Mouse (Mus musculus) ES-E14 (cell line): Measurements from ENCODE around the gene Rcbtb2. TPM values are rescaled to one million over a fixed set of nuclear protein-coding genes. Genes with fewer than 3 reads are reported as not detected.

Source experiments
- DNase-seq: peaks from one replicate; pipeline ENCODE4 v3.0.0-alpha.2; 2013; ENCODE audit warnings: low read depth, low spot score
- H3K27ac ChIP-seq: 2 replicates; pipeline ENCODE4 v1.5.1; 2012; ENCODE audit warnings: low read depth, mild to moderate bottlenecking, low read length, moderate library complexity, mixed read lengths; ENCODE audit not compliant: poor library complexity, insufficient read depth, severe bottlenecking
- H3K36me3 ChIP-seq: 2 replicates; pipeline ENCODE4 v1.6.1; 2012; ENCODE audit warnings: mild to moderate bottlenecking, low read length, moderate library complexity, mixed read lengths; ENCODE audit not compliant: control insufficient read depth, poor library complexity, insufficient read depth, severe bottlenecking
- H3K4me1 ChIP-seq, 2 experiments: fragments of 150-350 bp in 1 of 2; sonication (generic) in 1 of 2; 2 replicates each; pipeline ENCODE4 v1.6.1; 2012; ENCODE audit warnings: low read length in 2 of 2, mild to moderate bottlenecking in 1 of 2, mixed read lengths in 1 of 2; ENCODE audit not compliant: control insufficient read depth in 2 of 2, insufficient read depth in 2 of 2, poor library complexity in 1 of 2
- H3K4me3 ChIP-seq, 2 experiments: fragments of 150-350 bp in 1 of 2; sonication (generic) in 1 of 2; 2 replicates each; pipeline ENCODE4 v1.5.1; 2012; ENCODE audit warnings: low read length in 2 of 2, low read depth in 1 of 2, mild to moderate bottlenecking in 1 of 2, mixed read lengths in 1 of 2; ENCODE audit not compliant: insufficient read depth in 1 of 2, poor library complexity in 1 of 2, severe bottlenecking in 1 of 2
- H3K9ac ChIP-seq: 2 replicates; pipeline ENCODE4 v1.6.1; 2012; ENCODE audit warnings: low read depth, mild to moderate bottlenecking, low read length, mixed read lengths; ENCODE audit not compliant: poor library complexity, insufficient read depth, severe bottlenecking
- H3K9me3 ChIP-seq: fragments of 150-350 bp; sonication (generic); 2 replicates; pipeline ENCODE4 v1.6.1; 2012; ENCODE audit warnings: low read depth, mild to moderate bottlenecking, low read length; ENCODE audit not compliant: control insufficient read depth, insufficient read depth
- CHD2 ChIP-seq: IDR thresholded peaks from 2 replicates; pipeline ENCODE4 v1.6.1; 2014; ENCODE audit warnings: mild to moderate bottlenecking, low read depth, low read length, inconsistent platforms
- HCFC1 ChIP-seq: IDR thresholded peaks from 2 replicates; pipeline ENCODE4 v1.6.1; 2012; ENCODE audit warnings: low read length, inconsistent platforms, borderline replicate concordance; ENCODE audit not compliant: insufficient read depth
- MAFK ChIP-seq: IDR thresholded peaks from 2 replicates; pipeline ENCODE4 v1.6.1; 2014; ENCODE audit warnings: mild to moderate bottlenecking, low read depth, low read length, inconsistent platforms; ENCODE audit not compliant: insufficient read depth
- ZC3H11A ChIP-seq: IDR thresholded peaks from 2 replicates; pipeline ENCODE4 v1.6.1; 2012; ENCODE audit warnings: low read depth, mild to moderate bottlenecking, inconsistent platforms, low read length, borderline replicate concordance
- ZNF384 ChIP-seq: IDR thresholded peaks from 2 replicates; pipeline ENCODE4 v1.6.1; 2012; ENCODE audit warnings: low read depth, low read length, inconsistent platforms
- in situ Hi-C, 2 experiments: fragments of 600-800 bp; cut with MboI; formaldehyde crosslinking; loops; one replicate each; pipeline ENCODE4 v1.15.1; 2025; ENCODE audit warnings: low sequenced_read_pairs in 2 of 2, inconsistent platforms in 1 of 2; ENCODE audit not compliant: unreplicated experiment in 2 of 2
- total RNA-seq: library from RNA; depleted of rRNA; stranded (reverse); fragments of 300-350 nt; gene quantifications from 2 replicates; pipeline ENCODE4 v1.2.3, GENCODE M21; 2012; rRNA removed

Gene Rcbtb2
- 11.2 and 14.2 TPM in 2 replicates for total RNA-seq

DNA sequence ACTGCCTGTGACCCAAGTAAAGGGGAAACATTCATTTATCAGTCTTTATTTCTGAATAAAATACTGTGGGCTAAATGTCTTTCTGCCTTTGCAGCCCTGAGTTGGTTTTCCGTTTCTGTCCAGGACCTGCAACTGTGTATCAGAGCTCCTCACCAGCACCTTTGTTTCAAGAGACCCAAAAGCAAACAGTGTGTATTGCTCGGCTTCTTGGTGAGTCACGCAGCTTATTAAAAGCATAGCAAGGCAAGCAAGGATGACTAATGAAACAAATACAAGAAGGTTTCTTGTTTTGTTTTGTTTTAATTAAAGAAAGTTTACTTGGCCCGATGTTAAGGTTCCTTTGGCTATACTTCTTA is at the start of gene Rcbtb2:
Gene Rcbtb2, plus strand, starts transcription at position 115 of the 356 bp plus-strand sequence.
- TF ChIP-seq MAFK (no peak), CHD2 (no peak), HCFC1 (no peak), ZNF384 (no peak), ZC3H11A (no peak)
- no peak for DNase-seq
- Histone ChIP-seq H3K4me3 (no peak within 1 kb of the TSS), H3K9ac (no peak within 1 kb of the TSS), H3K4me1 (peaks cover 0 to 3% of the 10 kb centered on the region in 2 experiments; a peak in 1 of 4 replicates), H3K36me3 (no peaks in the 10 kb centered on the region), H3K9me3 (no peaks in the 10 kb centered on the region), H3K27ac (no peak within 1 kb of the TSS)
- in situ Hi-C loops = no loop called here

DNA sequence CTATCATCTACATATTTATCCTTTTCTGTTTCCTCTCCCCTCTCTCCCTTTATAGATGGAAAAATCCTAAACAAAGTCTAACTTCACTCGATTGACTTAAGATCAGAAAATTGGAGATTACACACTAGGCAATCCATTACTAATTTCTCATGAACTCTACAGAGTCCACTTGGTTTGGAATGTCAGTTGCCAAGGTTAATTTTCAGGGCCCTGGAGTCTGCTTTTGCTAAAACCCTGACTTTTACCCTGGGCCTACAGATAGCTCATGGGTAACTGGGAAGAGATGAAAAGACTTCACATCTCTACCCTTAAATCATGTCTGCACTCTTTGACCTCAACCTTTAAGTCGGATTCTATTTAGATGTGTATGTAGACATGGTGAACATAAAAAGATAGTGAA is 39.3 kb upstream of the Rcbtb2 start:
- H3K36me3 ChIP-seq = no peaks in the 10 kb centered on the region
- no peaks in the 10 kb centered on the region for H3K4me1 ChIP-seq
- TF ChIP-seq CHD2 (no peak), ZC3H11A (no peak), ZNF384 (no peak), HCFC1 (no peak), MAFK (no peak)
- H3K9me3 ChIP-seq = no peaks in the 10 kb centered on the region
- no peak overlapping the region for H3K4me3 ChIP-seq
- in situ Hi-C loops = no loop called here
- no peak overlapping the region for H3K9ac ChIP-seq
- H3K27ac ChIP-seq = no peak overlapping the region
- DNase-seq = no peak

DNA sequence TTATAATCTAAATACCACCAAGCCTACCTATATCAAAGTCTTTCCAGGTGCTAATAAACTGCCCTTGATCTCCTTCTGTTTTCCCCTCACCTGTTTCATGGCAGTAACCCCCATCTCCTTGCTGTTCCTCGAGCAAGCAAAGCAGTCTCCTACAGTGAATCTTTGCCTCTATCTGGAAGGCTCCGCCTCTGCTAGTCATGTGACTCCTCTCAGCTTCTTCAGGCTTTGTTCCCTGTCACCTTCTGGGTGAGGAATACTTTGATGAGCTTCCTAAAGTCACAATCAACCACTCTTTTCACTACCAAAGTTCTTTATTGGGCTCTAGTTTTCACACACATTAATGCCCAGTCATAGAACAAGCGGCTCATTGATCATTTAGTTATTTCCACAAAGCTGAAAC is 36.4 kb upstream of the Rcbtb2 start:
- H3K4me1 ChIP-seq = no peaks in the 10 kb centered on the region
- H3K9ac ChIP-seq = no peak overlapping the region
- no peak overlapping the region for H3K4me3 ChIP-seq
- in situ Hi-C loops = no loop called here
- H3K27ac ChIP-seq = no peak overlapping the region
- no peaks in the 10 kb centered on the region for H3K9me3 ChIP-seq
- H3K36me3 ChIP-seq = no peaks in the 10 kb centered on the region
- TF ChIP-seq MAFK (no peak), ZC3H11A (no peak), HCFC1 (no peak), CHD2 (no peak), ZNF384 (no peak)
- DNase-seq = no peak

DNA sequence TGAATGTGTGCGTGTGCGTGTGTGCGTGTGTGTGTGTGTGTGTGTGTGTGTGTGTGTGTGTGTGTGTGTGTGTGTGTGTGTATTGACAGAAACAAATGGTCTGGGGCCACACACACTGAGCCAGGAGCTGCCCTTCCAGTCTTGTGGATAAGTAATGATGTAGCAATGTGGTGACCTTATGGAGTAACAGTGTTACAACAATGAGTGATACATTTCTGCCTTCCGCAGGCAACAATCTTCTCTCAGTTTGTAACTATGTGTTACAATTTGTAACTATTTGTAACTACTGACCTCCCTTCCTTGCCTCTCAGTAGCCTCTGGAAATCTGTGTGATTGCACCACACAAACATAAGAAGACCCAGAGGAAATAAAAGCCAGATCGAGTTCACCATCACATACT is 35.6 kb upstream of the Rcbtb2 start:
- TF ChIP-seq ZNF384 = no peak
- no peak for TF ChIP-seq ZC3H11A
- TF ChIP-seq HCFC1 = no peak
- no peak for TF ChIP-seq CHD2
- TF ChIP-seq MAFK = no peak
- in situ Hi-C loops = no loop called here
- DNase-seq = no peak
- H3K4me1 ChIP-seq = no peaks in the 10 kb centered on the region
- H3K27ac ChIP-seq = no peak overlapping the region
- no peaks in the 10 kb centered on the region for H3K36me3 ChIP-seq
- no peak overlapping the region for H3K9ac ChIP-seq
- H3K4me3 ChIP-seq = no peak overlapping the region
- no peaks in the 10 kb centered on the region for H3K9me3 ChIP-seq

DNA sequence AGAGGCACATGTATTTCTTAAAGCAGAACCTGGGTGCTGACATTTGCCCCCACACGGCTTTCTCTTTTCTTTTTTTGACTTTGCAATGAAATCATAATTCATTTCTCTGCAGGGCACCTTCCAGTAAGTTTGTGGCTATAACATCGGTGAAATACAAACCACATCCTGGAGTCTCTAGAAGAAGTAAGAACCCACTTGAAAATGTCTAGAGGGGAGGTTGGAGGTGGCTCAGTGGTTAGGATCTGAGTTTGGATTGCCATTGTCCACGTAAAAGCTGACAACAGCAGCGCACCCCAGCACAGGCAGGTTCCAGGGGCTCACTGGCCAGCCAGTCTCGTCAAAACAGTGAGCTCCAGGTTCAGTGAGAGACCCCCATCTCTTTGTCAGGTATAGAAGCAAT is 35.1 kb upstream of the Rcbtb2 start:
- H3K4me1 ChIP-seq = no peaks in the 10 kb centered on the region
- TF ChIP-seq CHD2 (no peak), HCFC1 (no peak), ZNF384 (no peak), MAFK (no peak), ZC3H11A (no peak)
- no peak overlapping the region for H3K9ac ChIP-seq
- DNase-seq = no peak
- in situ Hi-C loops = no loop called here
- no peak overlapping the region for H3K27ac ChIP-seq
- no peak overlapping the region for H3K4me3 ChIP-seq
- H3K36me3 ChIP-seq = no peaks in the 10 kb centered on the region
- no peaks in the 10 kb centered on the region for H3K9me3 ChIP-seq
